Mouse (Mus musculus) c-Kit-negative CD71-positive TER-119-positive erythroid progenitor cells, embryonic 14.5 days (primary cell): Measurements from ENCODE around the gene Klhl25.
"Not testable (repeated sequence)": the region's sequence is repeated elsewhere in the genome, so short reads cannot be mapped to it uniquely, and the experiment has no call there.

Experiments
- DNase-seq: peaks from one replicate; pipeline ENCODE4 v3.0.0-alpha.2; 2013; ENCODE audit warnings: low read depth, low spot score

Gene Klhl25

DNA sequence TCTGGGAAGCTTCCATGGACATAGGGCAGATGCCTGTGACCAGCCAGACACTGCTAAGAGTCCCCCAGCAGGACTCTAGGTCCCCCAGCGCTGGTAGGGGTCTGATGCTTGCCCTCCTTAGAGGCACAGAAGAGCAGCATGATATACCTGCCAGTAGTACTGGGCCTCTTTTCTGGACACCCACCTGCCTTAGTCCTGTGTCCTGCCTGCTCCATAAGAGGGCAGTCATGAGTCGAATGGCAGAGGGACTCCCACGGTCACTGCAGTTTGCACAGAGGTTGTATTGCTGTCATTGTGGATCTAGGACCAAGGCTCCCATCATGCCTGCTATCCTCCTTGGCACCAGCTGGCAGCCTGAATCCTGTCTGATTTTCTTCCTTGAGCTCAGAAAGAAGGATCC lies 25.1 kb downstream of the Klhl25 start:
- DNase-seq, result no peak

GRCm38 (mm10) chr7:75873746-75874145 lies 25.6 kb downstream of the Klhl25 start:
- DNase-seq, result no peak

GRCm38 (mm10) chr7:75879436-75879835 lies 31.3 kb downstream of the Klhl25 start:
- DNase-seq, result not testable (repeated sequence)

DNA sequence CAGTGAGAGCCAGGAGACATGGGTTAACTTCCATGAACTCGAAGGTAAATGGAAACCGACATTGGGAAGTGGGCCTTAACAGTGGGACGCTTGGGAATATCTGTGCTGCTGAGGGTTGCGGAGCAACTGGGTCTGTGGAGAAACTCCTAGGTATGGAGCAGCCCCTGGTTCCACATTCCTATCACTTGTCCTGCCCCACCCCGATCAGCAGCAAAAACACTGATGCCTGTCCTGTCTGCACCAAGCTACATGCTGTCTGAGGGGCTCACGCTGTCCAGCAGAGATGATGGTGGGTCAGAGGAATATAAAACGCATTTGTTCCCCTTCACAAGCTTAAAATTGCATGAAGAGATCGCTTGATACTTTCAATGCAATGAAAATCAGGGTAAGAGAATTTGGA lies 32.1 kb downstream of the Klhl25 start:
- DNase-seq, result no peak

DNA sequence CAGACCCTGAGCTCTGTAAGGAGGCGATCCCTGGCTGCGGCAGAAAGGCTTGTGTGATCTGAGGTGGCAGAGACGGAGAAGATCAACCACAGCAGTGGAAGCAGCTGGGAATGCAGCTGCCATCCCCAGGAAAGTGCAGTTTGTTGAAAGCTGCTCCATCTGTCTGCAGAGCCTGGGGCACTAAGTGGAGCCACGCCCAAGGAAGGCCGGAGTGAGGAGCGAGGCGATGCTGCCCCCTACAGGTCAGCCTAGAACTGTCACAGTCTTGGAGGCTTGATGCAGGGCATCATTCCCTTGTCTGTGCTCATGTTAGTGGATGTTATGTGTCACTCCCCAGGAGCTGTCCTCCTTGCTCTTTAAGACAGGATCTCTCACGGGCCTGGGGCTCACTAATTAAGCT lies 32.5 kb downstream of the Klhl25 start:
- DNase-seq, result peak; percentile 72

DNA sequence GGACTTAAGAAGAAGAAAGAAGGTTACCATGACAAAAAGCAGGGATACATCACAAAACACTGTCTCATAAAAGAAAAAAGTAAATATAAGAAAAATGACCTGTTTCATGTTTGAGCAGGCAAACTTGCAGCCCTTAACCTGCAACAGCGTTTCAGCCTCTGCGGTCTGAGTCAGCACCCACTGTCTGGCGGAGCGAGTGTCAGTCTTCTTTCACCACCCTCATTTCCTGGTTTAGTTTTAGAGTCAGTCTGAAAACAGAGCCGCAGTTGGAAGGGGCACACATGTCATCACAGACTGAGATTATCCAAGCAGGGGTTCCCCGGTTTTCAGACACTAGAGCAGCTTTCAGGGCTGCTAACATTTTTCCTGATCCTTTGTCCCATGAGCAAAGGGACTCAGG lies 33.3 kb downstream of the Klhl25 start:
- DNase-seq, result no peak

DNA sequence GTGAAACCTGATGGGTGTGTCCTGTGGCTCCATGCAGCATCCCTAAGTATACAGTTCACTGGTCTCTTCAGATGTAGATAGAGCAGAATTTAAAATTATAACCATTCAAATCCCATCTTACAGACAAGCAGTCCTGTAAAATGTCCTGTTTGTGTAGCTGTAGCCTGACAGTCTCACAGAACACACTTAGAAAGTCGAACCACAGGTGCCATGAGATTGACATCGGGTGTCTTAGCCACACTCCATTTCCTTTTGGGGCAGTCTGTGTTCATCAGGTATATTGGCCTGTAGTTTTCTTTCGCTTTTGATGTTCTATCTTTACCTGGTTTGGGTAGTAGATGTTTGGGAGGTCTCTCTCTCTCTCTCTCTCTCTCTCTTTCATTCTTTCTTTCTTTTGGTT lies 33.7 kb downstream of the Klhl25 start:
- DNase-seq, result no peak

- DNase-seq, result no peak
Observed at GRCm38 (mm10) chr7:75891466-75891865, 43.4 kb downstream of the Klhl25 start.

- no peak for DNase-seq
Observed at GRCm38 (mm10) chr7:75892737-75893136, 44.6 kb downstream of the Klhl25 start.

- DNase-seq, result no peak
Observed at GRCm38 (mm10) chr7:75893709-75894108, 45.6 kb downstream of the Klhl25 start.

GRCm38 (mm10) chr7:75897041-75897440 lies 48.9 kb downstream of the Klhl25 start:
- no peak for DNase-seq

DNA sequence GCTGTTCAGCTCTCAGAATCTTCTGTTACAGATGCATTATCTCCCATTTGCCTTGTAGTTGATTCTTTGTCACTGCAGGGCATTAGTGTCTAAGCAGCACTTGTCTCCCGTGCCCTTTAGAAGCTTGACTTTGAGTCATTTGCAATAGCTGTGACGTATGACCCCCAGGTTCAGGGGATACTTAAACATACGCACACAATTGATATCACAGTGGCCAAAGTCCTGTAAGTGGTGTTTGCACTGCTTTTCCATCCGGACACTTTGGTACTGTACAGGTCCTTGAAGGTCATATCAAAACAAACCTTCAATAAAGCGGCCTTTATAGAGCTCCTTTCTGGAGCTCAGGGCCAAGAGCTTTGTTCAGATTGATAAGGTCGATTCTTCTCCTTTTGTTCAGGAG lies 51.0 kb downstream of the Klhl25 start:
- no peak for DNase-seq

DNA sequence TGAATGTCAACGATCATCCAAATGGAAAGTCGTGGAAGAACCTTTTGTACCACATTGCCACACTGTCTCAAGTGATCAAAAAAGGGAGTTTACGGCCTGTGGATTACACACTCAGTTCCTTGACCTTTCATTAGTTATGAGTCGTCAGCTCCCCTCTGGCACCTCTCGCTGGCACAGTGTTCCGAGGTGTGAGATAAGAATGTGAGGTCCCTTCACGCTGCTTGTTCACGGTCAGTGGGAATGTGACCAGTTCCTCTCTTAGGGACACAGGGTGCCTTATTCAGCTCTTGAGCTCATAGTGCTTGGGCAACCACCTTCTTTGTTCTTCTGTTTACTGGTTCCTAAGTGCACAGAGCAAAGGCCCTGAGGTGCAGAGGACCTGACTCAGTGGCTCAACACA lies 51.4 kb downstream of the Klhl25 start:
- no peak for DNase-seq

- no peak for DNase-seq
Observed at GRCm38 (mm10) chr7:75899954-75900353, 51.8 kb downstream of the Klhl25 start.

- no peak for DNase-seq
Observed at GRCm38 (mm10) chr7:75905145-75905544, 57.0 kb downstream of the Klhl25 start.

- peak; percentile 28 for DNase-seq
Observed at GRCm38 (mm10) chr7:75910035-75910651, 62.0 kb downstream of the Klhl25 start.

- no peak for DNase-seq
Observed at GRCm38 (mm10) chr7:75910652-75911035, 62.5 kb downstream of the Klhl25 start.

- peak; percentile 33 for DNase-seq
Observed at GRCm38 (mm10) chr7:75913952-75914351, 65.8 kb downstream of the Klhl25 start.

DNA sequence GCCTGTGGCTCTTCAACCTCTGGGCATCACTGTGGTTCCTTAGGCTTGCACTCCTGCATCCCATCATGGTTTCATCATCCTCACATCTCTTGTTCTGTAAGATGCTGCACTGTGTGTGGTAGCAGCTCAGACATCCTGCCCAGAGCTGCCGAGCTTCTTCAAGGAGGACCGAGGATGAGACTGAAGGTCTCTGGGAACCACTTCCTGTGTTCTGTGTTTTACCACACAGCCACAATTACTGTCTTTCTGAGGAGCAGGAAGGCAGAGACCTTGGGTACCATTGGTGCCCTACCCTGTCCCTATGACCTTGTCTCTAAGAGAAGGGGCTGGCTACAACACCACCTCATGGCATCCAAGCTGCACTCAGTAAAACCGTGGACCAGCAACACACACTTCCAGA lies 67.4 kb downstream of the Klhl25 start:
- DNase-seq, result not testable (repeated sequence)

GRCm38 (mm10) chr7:75917662-75918061 lies 69.6 kb downstream of the Klhl25 start:
- DNase-seq, result no peak

- not testable (repeated sequence) for DNase-seq
Observed at GRCm38 (mm10) chr7:75919745-75920144, 71.6 kb downstream of the Klhl25 start.
